Mouse (Mus musculus) olfactory bulb, adult 2 months (tissue): ENCODE data around the gene Sos2. TPM values are rescaled to one million over a fixed set of nuclear protein-coding genes. Genes with fewer than 3 reads are reported as not detected.

Experiments
- H3K27ac ChIP-seq: fragments of 200-500 bp; 2 replicates; pipeline ENCODE4 v1.5.1; 2012; ENCODE audit warnings: low read depth, low read length; ENCODE audit not compliant: insufficient read depth
- H3K4me1 ChIP-seq: fragments of 200-500 bp; 2 replicates; pipeline ENCODE4 v1.6.1; 2012; ENCODE audit warnings: low read length; ENCODE audit not compliant: control insufficient read depth, insufficient read depth
- H3K4me3 ChIP-seq: fragments of 200-500 bp; 2 replicates; pipeline ENCODE4 v1.5.1; 2012; ENCODE audit warnings: mild to moderate bottlenecking, low read depth, low read length, moderate library complexity; ENCODE audit not compliant: insufficient read depth
- CTCF ChIP-seq: fragments of 200-500 bp; IDR thresholded peaks from 2 replicates; pipeline ENCODE4 v1.5.1; 2012; ENCODE audit warnings: low read depth, mild to moderate bottlenecking, low read length, moderate library complexity; ENCODE audit not compliant: insufficient read depth
- POLR2A ChIP-seq: fragments of 200-500 bp; IDR thresholded peaks from 2 replicates; pipeline ENCODE4 v1.6.1; 2012; ENCODE audit warnings: mild to moderate bottlenecking, low read depth, low read length, moderate library complexity; ENCODE audit not compliant: insufficient read depth
- WGBS: fragments of 180-500 bp; shearing (Covaris S2); methylation state at CpG from one replicate; pipeline ENCODE4 v1.1.7; 2018; 5-methylcytosine and 5-hydroxymethylcytosine counted together
- polyA plus RNA-seq: library from polyadenylated mRNA; stranded (reverse); fragments of >200 nt; gene quantifications from 2 replicates; pipeline ENCODE4 v1.2.4, GENCODE M21; 2012; ENCODE audit warnings: low replicate concordance; ENCODE audit not compliant: missing spikeins, insufficient read depth, insufficient read length

Sos2 gene
- polyA plus RNA-seq, 1 experiment: not detected

DNA sequence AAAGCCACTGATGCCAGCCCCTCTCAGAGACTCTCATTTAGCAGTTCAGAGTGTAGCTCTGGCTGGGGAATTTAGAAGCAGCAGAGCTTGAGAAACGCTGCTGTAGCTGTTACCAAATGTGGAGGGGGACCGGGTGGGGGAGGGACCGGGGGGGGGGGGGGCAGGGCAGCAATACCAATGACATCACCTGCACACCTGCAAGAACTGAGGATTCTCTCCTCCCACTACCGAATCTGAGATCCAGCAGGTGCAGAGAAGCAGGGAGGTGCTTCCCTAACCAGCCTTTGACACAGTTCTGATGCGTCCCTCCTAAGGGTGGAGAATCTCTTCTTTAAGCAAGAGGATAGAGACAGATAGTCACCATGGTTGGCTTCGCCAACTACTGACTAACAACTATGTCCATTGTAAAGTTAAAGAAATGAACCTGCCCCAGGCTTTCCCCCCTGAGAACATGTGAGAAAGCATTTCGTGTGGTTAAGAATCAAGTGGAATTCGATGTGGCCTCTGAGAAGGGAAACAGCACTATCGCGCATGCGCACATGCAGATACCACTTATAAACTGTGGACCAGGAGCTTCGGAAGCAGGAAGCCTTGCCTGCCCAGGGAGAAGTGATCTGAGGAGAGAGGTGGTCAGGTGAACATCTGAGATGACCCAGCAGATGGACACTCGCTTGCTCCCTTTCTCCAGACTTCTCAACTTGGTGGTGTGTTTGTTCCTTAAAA lies 136.0 kb downstream of the Sos2 start:
- 81% methylated on average over 13 of the region's 13 CpGs for WGBS
- H3K4me1 ChIP-seq: peaks cover under 1% of the 10 kb centered on the region; the same call in 1 of the 2 replicates

DNA sequence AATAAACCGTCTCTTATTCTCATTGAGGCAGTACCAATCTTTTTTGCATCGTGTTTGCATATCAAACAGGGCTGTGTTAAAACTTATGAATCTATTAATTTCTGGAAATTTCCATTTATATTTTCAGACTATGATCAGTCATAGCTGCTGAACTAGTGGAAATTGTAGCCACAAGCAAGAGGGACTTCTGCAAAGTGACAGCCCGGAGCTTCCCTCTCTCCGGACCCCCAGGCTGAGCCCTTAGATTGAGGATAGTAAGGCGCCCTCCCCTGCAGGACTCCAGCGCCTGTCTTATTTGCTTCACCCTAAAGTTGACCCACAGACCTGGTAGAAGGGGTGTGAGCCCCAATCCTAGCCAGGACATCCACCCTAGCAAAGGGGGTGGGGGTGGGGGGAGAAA lies 136.7 kb downstream of the Sos2 start:
- no peak overlapping the region for H3K4me3 ChIP-seq
- TF ChIP-seq POLR2A (no peak), CTCF (no peak)
- H3K27ac ChIP-seq: no peak overlapping the region
- peaks cover 6% of the 10 kb centered on the region; the same call in 1 of the 2 replicates for H3K4me1 ChIP-seq
- 90% methylated on average over 6 of the region's 6 CpGs for WGBS

More for the DNA sequence above, 136.0 kb downstream of the Sos2 start:
- TF ChIP-seq POLR2A: no peak
- no peak for TF ChIP-seq CTCF
- H3K4me3 ChIP-seq: no peak overlapping the region
- no peak overlapping the region for H3K27ac ChIP-seq

DNA sequence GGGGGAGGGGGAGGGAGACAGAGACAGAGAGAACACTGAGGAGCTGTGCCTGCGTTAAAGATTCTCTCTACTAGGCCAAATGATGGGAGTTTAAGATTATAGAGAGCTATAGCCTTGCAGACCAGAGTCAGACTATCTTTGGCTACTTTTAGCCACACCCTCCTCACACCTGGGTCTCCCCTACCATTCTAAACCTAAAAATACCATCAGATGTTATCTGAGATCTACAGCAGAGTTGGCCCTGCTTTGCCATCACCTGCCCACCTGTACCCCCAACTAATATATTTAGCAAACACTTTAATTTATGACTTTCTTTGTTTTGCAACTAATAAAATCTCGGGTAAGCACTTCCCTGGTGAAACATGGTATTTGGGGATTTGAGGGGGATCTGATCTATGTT lies 137.1 kb downstream of the Sos2 start:
- Histone ChIP-seq H3K4me1 (peaks cover 8% of the 10 kb centered on the region; the same call in 1 of the 2 replicates), H3K4me3 (no peak overlapping the region), H3K27ac (no peak overlapping the region)
- 75% methylated on average over 2 of the region's 2 CpGs for WGBS
- TF ChIP-seq CTCF (no peak), POLR2A (no peak)

GRCm38 (mm10) chr12:69542376-69542775 lies 139.3 kb downstream of the Sos2 start:
- Histone ChIP-seq H3K4me1 (peaks cover 29% of the 10 kb centered on the region), H3K4me3 (no peak overlapping the region), H3K27ac (no peak overlapping the region)
- WGBS: 93% methylated on average over 8 of the region's 8 CpGs
- no peak for TF ChIP-seq POLR2A
- TF ChIP-seq CTCF: no peak

DNA sequence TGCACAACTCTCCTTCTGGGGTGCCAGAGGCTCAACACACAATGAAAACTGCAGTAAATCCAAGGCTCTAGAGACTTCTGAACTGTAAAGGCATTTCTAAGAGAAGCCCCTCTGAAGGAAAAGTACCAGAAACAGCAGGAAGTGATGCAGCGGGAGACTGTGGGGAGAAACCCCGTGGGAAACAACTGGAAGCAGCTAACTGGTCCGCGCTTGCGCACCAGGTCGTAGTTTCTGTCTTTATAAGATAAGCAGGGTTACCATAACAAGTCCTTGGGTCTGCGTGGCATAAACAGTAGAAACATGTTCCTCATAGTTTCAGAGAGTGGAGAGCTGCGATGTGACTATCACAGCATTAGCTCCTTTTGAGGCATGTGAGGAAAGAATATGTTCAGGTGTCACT lies 140.0 kb downstream of the Sos2 start:
- TF ChIP-seq CTCF: no peak
- no peak overlapping the region for H3K27ac ChIP-seq
- WGBS: 84% methylated on average over 8 of the region's 8 CpGs

GRCm38 (mm10) chr12:69539353-69539752 lies 142.3 kb downstream of the Sos2 start:
- 29% methylated on average over 7 of the region's 7 CpGs for WGBS
- Histone ChIP-seq H3K27ac (peak overlapping the region; percentile 96; the same call in 1 of the 2 replicates), H3K4me1 (peaks cover 36% of the 10 kb centered on the region), H3K4me3 (no peak overlapping the region)
- TF ChIP-seq POLR2A: no peak
- no peak for TF ChIP-seq CTCF

More for the DNA sequence above, 140.0 kb downstream of the Sos2 start:
- Histone ChIP-seq H3K4me3 (no peak overlapping the region), H3K4me1 (peaks cover 36% of the 10 kb centered on the region)

DNA sequence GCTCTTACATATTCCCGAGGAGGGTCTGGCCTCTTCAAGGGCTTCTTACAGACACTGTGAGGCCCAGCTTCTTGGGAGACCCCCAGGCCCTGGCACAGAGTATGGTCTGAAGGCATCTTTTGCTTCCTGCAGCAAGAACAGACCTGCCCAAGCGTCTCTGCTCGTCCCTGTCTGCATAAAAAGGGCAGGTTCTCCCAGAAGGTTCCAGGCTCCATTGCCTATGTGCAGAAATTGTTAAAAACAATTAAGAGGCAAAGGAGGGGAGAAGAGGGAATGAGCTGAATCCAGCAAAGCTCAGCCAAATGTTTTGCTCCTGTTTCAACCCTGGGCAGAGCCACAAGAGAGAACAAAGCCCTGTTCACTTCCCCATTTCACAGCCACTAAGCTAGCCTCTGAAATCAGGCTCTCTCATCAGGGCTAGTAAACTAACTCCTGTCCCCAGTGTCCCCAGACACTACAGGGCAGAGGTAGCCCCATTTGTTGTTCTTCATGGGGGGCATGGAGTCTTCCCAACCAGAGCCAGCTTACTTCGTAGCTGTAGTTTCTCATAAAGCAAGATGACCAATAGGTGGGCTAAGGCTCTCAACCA lies 143.2 kb downstream of the Sos2 start:
- H3K4me1 ChIP-seq: peaks cover 36% of the 10 kb centered on the region
- TF ChIP-seq CTCF (no peak), POLR2A (no peak)
- H3K4me3 ChIP-seq: peak overlapping the region; percentile 22; the same call in 1 of the 2 replicates
- peak overlapping the region; percentile 96 for H3K27ac ChIP-seq
- WGBS: 51% methylated on average over 4 of the region's 4 CpGs

DNA sequence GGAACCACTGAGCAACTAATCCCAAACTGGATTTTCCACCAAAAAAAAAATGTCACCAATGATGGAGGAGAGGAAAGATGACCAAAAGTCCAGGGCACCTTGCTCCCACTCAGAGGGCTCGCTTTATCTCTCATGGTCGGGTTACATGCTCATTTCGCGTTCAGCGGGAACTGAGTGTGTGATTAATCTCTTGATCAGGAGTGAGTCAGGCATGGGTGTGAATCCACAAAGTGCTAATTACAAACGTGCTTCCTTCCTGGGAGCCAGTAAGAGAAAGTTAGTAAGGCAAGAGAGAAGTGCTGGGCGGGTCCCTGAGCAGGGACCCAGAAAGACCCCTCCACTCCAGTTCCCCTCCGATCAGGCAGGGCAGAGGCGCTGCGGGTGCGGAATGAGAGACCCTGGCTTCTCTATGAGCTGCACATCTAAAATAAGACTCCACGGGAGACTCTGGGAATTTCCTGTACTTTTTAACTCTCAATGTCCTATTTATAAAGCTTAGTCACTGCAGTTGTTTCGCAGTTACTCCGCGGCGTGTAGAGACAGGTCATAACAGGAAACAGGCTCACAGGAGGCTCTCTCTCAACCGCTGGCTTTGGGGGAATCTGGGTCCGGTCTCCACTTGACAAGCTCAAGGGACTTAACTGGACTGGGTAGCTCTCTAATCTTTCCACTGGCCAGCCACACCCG lies 143.8 kb downstream of the Sos2 start:
- 21% methylated on average over 19 of the region's 19 CpGs for whole genome bisulfite sequencing
- Histone ChIP-seq H3K4me1 (peaks cover 38% of the 10 kb centered on the region), H3K27ac (peak overlapping the region; percentile 96), H3K4me3 (peak overlapping the region; percentile 22)
- no peak for TF ChIP-seq CTCF
- no peak for TF ChIP-seq POLR2A

- H3K4me3 ChIP-seq: peak overlapping the region; percentile 2; the same call in 1 of the 2 replicates
- TF ChIP-seq CTCF (no peak), POLR2A (no peak)
- H3K27ac ChIP-seq: peak overlapping the region; percentile 57
- WGBS: 12% methylated on average over 10 of the region's 10 CpGs
- peaks cover 38% of the 10 kb centered on the region for H3K4me1 ChIP-seq
Measured at GRCm38 (mm10) chr12:69537243-69537674, 144.4 kb downstream of the Sos2 start.
